Mouse (Mus musculus): ENCODE data around the gene Btn2a2.

DNA sequence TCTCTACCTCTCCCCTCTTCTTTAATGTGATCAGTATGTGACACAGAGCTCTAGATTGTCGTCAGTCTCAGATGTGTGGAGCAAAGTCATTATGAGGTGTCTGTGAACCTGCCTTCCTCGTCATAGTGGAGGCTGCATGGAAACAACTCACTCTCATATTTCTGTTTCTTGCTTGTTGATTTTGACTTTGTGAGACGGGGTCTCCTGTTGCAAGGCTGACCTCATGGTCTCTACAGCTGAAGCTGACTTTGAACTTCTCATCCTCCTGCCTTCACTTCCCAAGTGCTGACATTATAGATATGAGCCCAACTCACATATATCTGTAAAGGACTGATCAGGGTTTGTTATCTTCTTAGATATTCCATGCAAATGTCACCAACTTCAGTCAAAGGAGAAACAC is 39.9 kb downstream of the Btn2a2 start:
- TF ChIP-seq CTCF (IDR thresholded peaks at IDR 0.05; ENCODE audit: low read depth) (no peak), EP300 (IDR thresholded peaks at IDR 0.05; ENCODE audit: low read depth) (no peak)

All from liver, embryonic 14.5 days (tissue).